10 mouse cellular contexts compared by ENCODE assay signal in the genomic region with DNA sequence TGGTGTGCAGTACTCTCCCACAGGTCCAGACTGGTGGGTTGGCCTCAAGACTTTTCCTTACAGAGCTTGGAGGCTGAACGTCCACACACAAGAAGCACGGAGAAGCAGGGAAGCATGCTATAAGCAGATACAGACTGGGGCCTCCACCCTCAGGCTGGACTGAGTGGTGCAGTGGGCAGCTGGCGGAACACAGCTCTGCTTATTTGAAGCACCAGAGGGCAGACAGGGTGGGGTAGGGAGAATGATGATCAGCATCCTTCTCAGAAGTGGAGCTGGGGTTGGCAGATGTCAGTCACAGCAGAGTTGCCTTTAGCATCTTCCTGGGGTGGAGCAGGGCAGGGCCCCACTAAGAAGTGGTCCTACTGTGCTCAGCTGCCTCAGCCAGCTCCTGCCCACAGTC.
DNase-seq lines count a peak whose midpoint lies in the region; ATAC-seq and TF ChIP-seq lines count a peak whose summit lies in the region.
"Had no signal": no experiment of that assay in that cellular context is flagged by ENCODE, and none has a peak within 500 bp of the region (broad histone marks: within the 10 kb centered on the region; RNA-seq: fewer than 3 reads in every experiment).

No protein-coding gene starts in this region.

- no peak overlapping the region for H3K4me3 ChIP-seq in forebrain, embryonic 12.5 days (replicated peaks)
- no peak overlapping the region for H3K4me3 ChIP-seq in forebrain, embryonic 15.5 days
- no peak overlapping the region for H3K4me3 ChIP-seq in midbrain, embryonic 10.5 days
- no peak overlapping the region for H3K4me3 ChIP-seq in midbrain, postnatal 0 days (ENCODE audit: low read depth, low read length)
- no peak overlapping the region for H3K4me3 ChIP-seq in limb, embryonic 15.5 days
- H3K4me3 ChIP-seq in stomach, postnatal 0 days (ENCODE audit: low read depth, low read length) = no peak overlapping the region
- H3K4me3 ChIP-seq: midbrain, embryonic 12.5 days had no signal

- no peak; the same call in 1 of the 2 replicates for TF ChIP-seq CTCF in midbrain, postnatal 0 days (IDR thresholded peaks at IDR 0.05)
- peak; percentile 38; the same call in 1 of the 2 replicates for TF ChIP-seq CTCF in stomach, postnatal 0 days (IDR thresholded peaks at IDR 0.05; ENCODE audit: low read depth)

- no peak overlapping the region for H3K9ac ChIP-seq in forebrain, embryonic 12.5 days
- no peak overlapping the region for H3K9ac ChIP-seq in forebrain, embryonic 15.5 days (replicated peaks)
- H3K9ac ChIP-seq in midbrain, postnatal 0 days (replicated peaks; ENCODE audit: low read length, poor library complexity, severe bottlenecking) = no peak overlapping the region
- no peak overlapping the region for H3K9ac ChIP-seq in limb, embryonic 15.5 days
- no peak overlapping the region for H3K9ac ChIP-seq in stomach, postnatal 0 days (ENCODE audit: low read length)
- H3K9ac ChIP-seq: midbrain, embryonic 12.5 days had no signal

- ATAC-seq in forebrain, embryonic 12.5 days (ENCODE audit: low FRiP score) = no peak
- no peak for ATAC-seq in forebrain, embryonic 15.5 days (replicated peaks)
- ATAC-seq in midbrain, postnatal 0 days (ENCODE audit: low FRiP score) = no peak
- ATAC-seq in limb, embryonic 15.5 days (ENCODE audit: insufficient number of reproducible peaks, low FRiP score, low TSS enrichment, low read depth) = 0 out of 2 replicates have a peak, but pooled peaks have one; percentile 8
- ATAC-seq in stomach, postnatal 0 days (ENCODE audit: low FRiP score, low TSS enrichment) = peak; percentile 30; the same call in 1 of the 2 replicates
- ATAC-seq: Patski had no signal

- H3K27me3 ChIP-seq in forebrain, embryonic 12.5 days = 0 out of 2 replicates have a peak, but pooled peaks cover 3% of the 10 kb centered on the region
- H3K27me3 ChIP-seq in forebrain, embryonic 15.5 days = no peaks in the 10 kb centered on the region
- H3K27me3 ChIP-seq in midbrain, embryonic 10.5 days (ENCODE audit: low read depth, poor library complexity, severe bottlenecking) = peaks cover 22% of the 10 kb centered on the region
- H3K27me3 ChIP-seq in midbrain, postnatal 0 days (ENCODE audit: insufficient read depth, low read length) = no peaks in the 10 kb centered on the region
- no peaks in the 10 kb centered on the region for H3K27me3 ChIP-seq in limb, embryonic 15.5 days
- H3K27me3 ChIP-seq in stomach, postnatal 0 days (ENCODE audit: control insufficient read depth, insufficient read depth, low read length) = no peaks in the 10 kb centered on the region
- H3K27me3 ChIP-seq: midbrain, embryonic 12.5 days; Patski had no signal

- peaks cover 41% of the 10 kb centered on the region for H3K4me1 ChIP-seq in forebrain, embryonic 12.5 days
- H3K4me1 ChIP-seq in forebrain, embryonic 15.5 days = peaks cover 35% of the 10 kb centered on the region
- H3K4me1 ChIP-seq in midbrain, embryonic 10.5 days = peaks cover 46% of the 10 kb centered on the region
- peaks cover 3% of the 10 kb centered on the region; the same call in 1 of the 2 replicates for H3K4me1 ChIP-seq in midbrain, postnatal 0 days (ENCODE audit: insufficient read depth, low read length)
- peaks cover 63% of the 10 kb centered on the region for H3K4me1 ChIP-seq in limb, embryonic 15.5 days
- peaks cover 8% of the 10 kb centered on the region; the same call in 1 of the 2 replicates for H3K4me1 ChIP-seq in stomach, postnatal 0 days (replicated peaks; ENCODE audit: control insufficient read depth, insufficient read depth)

- TF ChIP-seq EP300 in stomach, postnatal 0 days (optimal IDR thresholded peaks at IDR 0.05) = no peak

- no peak for DNase-seq in midbrain, embryonic 10.5 days (ENCODE audit: low spot score)
- DNase-seq in midbrain, postnatal 0 days (ENCODE audit: low spot score) = no peak
- no peak for DNase-seq in stomach, postnatal 0 days (ENCODE audit: low spot score)
- no peak for DNase-seq in thymus, postnatal 25 days
- DNase-seq in left cerebral cortex, adult 9 months (ENCODE audit: low spot score in 2 of 2) = no peak

- H3K9me3 ChIP-seq in forebrain, embryonic 12.5 days = no peaks in the 10 kb centered on the region
- H3K9me3 ChIP-seq in forebrain, embryonic 15.5 days = no peaks in the 10 kb centered on the region
- no peaks in the 10 kb centered on the region for H3K9me3 ChIP-seq in midbrain, embryonic 10.5 days (replicated peaks)
- no peaks in the 10 kb centered on the region for H3K9me3 ChIP-seq in midbrain, postnatal 0 days (ENCODE audit: low read length)
- no peaks in the 10 kb centered on the region for H3K9me3 ChIP-seq in limb, embryonic 15.5 days
- H3K9me3 ChIP-seq in stomach, postnatal 0 days (ENCODE audit: control insufficient read depth, low read length) = no peaks in the 10 kb centered on the region
- H3K9me3 ChIP-seq: midbrain, embryonic 12.5 days had no signal

- 61% methylated on average over 3 of the region's 3 CpGs for WGBS in forebrain, embryonic 12.5 days
- 68% methylated on average over 3 of the region's 3 CpGs for WGBS in forebrain, embryonic 15.5 days
- 66% methylated on average over 3 of the region's 3 CpGs for WGBS in midbrain, embryonic 10.5 days
- WGBS in midbrain, postnatal 0 days = 56% methylated on average over 3 of the region's 3 CpGs
- WGBS in limb, embryonic 15.5 days = 45% methylated on average over 3 of the region's 3 CpGs
- WGBS in stomach, postnatal 0 days = 44% methylated on average over 3 of the region's 3 CpGs

- no peaks in the 10 kb centered on the region for H3K36me3 ChIP-seq in forebrain, embryonic 12.5 days (replicated peaks)
- no peaks in the 10 kb centered on the region for H3K36me3 ChIP-seq in forebrain, embryonic 15.5 days
- H3K36me3 ChIP-seq in midbrain, embryonic 10.5 days = no peaks in the 10 kb centered on the region
- no peaks in the 10 kb centered on the region for H3K36me3 ChIP-seq in midbrain, postnatal 0 days (ENCODE audit: insufficient read depth, low read length)
- no peaks in the 10 kb centered on the region for H3K36me3 ChIP-seq in limb, embryonic 15.5 days
- no peaks in the 10 kb centered on the region for H3K36me3 ChIP-seq in stomach, postnatal 0 days (ENCODE audit: control insufficient read depth, insufficient read depth, low read length)
- H3K36me3 ChIP-seq: midbrain, embryonic 12.5 days had no signal

- H3K4me2 ChIP-seq in forebrain, embryonic 12.5 days = no peak overlapping the region
- H3K4me2 ChIP-seq in forebrain, embryonic 15.5 days (replicated peaks) = no peak overlapping the region
- H3K4me2 ChIP-seq in midbrain, postnatal 0 days (ENCODE audit: low read depth, low read length, poor library complexity, severe bottlenecking) = no peak overlapping the region
- H3K4me2 ChIP-seq in limb, embryonic 15.5 days = no peak overlapping the region
- no peak overlapping the region for H3K4me2 ChIP-seq in stomach, postnatal 0 days (replicated peaks; ENCODE audit: low read depth)
- H3K4me2 ChIP-seq: midbrain, embryonic 12.5 days had no signal

- peak overlapping the region; percentile 57 for H3K27ac ChIP-seq in forebrain, embryonic 12.5 days
- H3K27ac ChIP-seq in forebrain, embryonic 15.5 days (replicated peaks) = no peak overlapping the region
- H3K27ac ChIP-seq in midbrain, embryonic 10.5 days (replicated peaks) = peak overlapping the region; percentile 55
- no peak overlapping the region for H3K27ac ChIP-seq in midbrain, postnatal 0 days (ENCODE audit: low read depth, low read length)
- H3K27ac ChIP-seq in limb, embryonic 15.5 days = peak overlapping the region; percentile 75
- 0 out of 2 replicates have a peak overlapping the region, but pooled peaks have one; percentile 30 for H3K27ac ChIP-seq in stomach, postnatal 0 days (replicated peaks)
- H3K27ac ChIP-seq: midbrain, embryonic 12.5 days had no signal

Comparison
In these comparisons a context has a peak if more than half of its experiments do, and no peak if none do; other contexts are left out.
1. H3K27ac ChIP-seq: peak in forebrain, embryonic 12.5 days (single experiment), midbrain, embryonic 10.5 days (single experiment), limb, embryonic 15.5 days (single experiment) and stomach, postnatal 0 days (single experiment); none in forebrain, embryonic 15.5 days (single experiment) and midbrain, postnatal 0 days (single experiment).
2. ATAC-seq: peak in limb, embryonic 15.5 days (single experiment) and stomach, postnatal 0 days (single experiment); none in forebrain, embryonic 12.5 days (single experiment), forebrain, embryonic 15.5 days (single experiment) and midbrain, postnatal 0 days (single experiment).